Comparison of ENCODE assay signal across 8 mouse cellular contexts in the genomic region with DNA sequence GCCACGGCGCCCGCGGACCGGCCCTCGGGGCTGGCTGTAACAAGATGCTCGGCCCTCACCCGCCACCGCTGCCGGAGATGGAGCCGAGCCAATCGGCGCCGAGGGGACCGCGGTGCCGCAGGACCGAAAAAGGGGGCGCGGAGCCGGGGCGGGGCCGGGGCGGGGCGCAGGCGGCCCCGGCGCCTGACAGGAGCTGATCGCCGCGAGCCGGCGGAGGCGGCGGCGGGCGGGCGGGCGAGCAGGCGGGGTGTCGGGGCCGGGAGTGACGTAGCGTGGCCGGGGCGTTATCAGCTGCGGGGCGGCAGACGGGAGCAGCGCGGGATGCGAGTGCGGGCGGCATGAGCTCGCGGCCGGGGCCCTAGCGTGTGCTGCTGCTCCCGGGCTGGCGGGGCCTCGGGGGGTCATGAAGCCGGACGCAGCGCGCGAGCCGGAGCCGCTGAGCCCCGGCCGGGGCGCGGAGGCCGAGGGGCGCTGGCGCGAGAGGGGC. TPM values are rescaled to one million over a fixed set of nuclear protein-coding genes. Genes with fewer than 3 reads are reported as not detected.
DNase-seq lines count a peak whose midpoint lies in the region; ATAC-seq lines count a peak whose summit lies in the region.

A gene (plus strand): TSS at position 304 of the 487 bp plus-strand sequence.

- H3K9me3 ChIP-seq in limb, embryonic 13.5 days = no peaks in the 10 kb centered on the region
- no peaks in the 10 kb centered on the region for H3K9me3 ChIP-seq in midbrain, embryonic 14.5 days (ENCODE audit: control insufficient read depth, low read length)
- H3K9me3 ChIP-seq in stomach, embryonic 15.5 days = no peaks in the 10 kb centered on the region

- H3K36me3 ChIP-seq in limb, embryonic 13.5 days = peaks cover 17% of the 10 kb centered on the region
- peaks cover 17% of the 10 kb centered on the region for H3K36me3 ChIP-seq in midbrain, embryonic 14.5 days (ENCODE audit: control insufficient read depth, insufficient read depth, low read length)
- no peaks in the 10 kb centered on the region for H3K36me3 ChIP-seq in stomach, embryonic 15.5 days

- H3K4me2 ChIP-seq in limb, embryonic 13.5 days (replicated peaks) = peak within 1 kb of the TSS; percentile 75
- peak within 1 kb of the TSS; percentile 69 for H3K4me2 ChIP-seq in midbrain, embryonic 14.5 days (ENCODE audit: low read length)
- peak within 1 kb of the TSS; percentile 93 for H3K4me2 ChIP-seq in stomach, embryonic 15.5 days

- peak; percentile 46 for DNase-seq in CD4-positive, CD25-positive, alpha-beta regulatory T cell, adult 2 months (ENCODE audit: low read depth, low spot score)
- DNase-seq in embryo, embryonic 11.5 days (ENCODE audit: low read depth, low spot score) = peak; percentile 71
- DNase-seq in heart, adult 11 months = peak; percentile 99
- peak; percentile 27 for DNase-seq in kidney, adult 11 months
- DNase-seq in midbrain, embryonic 14.5 days = peak; percentile 87

- peak within 1 kb of the TSS; percentile 88 for H3K4me3 ChIP-seq in limb, embryonic 13.5 days
- peak within 1 kb of the TSS; percentile 85 for H3K4me3 ChIP-seq in midbrain, embryonic 14.5 days (replicated peaks; ENCODE audit: low read depth, low read length)
- peak within 1 kb of the TSS; percentile 74 for H3K4me3 ChIP-seq in stomach, embryonic 15.5 days (replicated peaks)

- peaks cover 10% of the 10 kb centered on the region; the same call in 1 of the 2 replicates for H3K27me3 ChIP-seq in limb, embryonic 13.5 days
- H3K27me3 ChIP-seq in midbrain, embryonic 14.5 days (ENCODE audit: control insufficient read depth, insufficient read depth, low read length) = no peaks in the 10 kb centered on the region
- no peaks in the 10 kb centered on the region for H3K27me3 ChIP-seq in stomach, embryonic 15.5 days (replicated peaks)

- peak within 1 kb of the TSS; percentile 96 for H3K9ac ChIP-seq in limb, embryonic 13.5 days
- peak within 1 kb of the TSS; percentile 94 for H3K9ac ChIP-seq in midbrain, embryonic 14.5 days (replicated peaks; ENCODE audit: low read length)
- peak within 1 kb of the TSS; percentile 68 for H3K9ac ChIP-seq in stomach, embryonic 15.5 days

- no peak for ATAC-seq in CD4-positive, CD25-positive, alpha-beta regulatory T cell, adult 4 months
- peak; percentile 82 for ATAC-seq in limb, embryonic 13.5 days (ENCODE audit: low FRiP score, low read depth)
- peak; percentile 91 for ATAC-seq in midbrain, embryonic 14.5 days (ENCODE audit: low FRiP score, low TSS enrichment)
- ATAC-seq in stomach, embryonic 15.5 days (ENCODE audit: insufficient read depth, low FRiP score, low read depth) = peak; percentile 86

- H3K27ac ChIP-seq in limb, embryonic 13.5 days = peak within 1 kb of the TSS; percentile 95
- peak within 1 kb of the TSS; percentile 91 for H3K27ac ChIP-seq in midbrain, embryonic 14.5 days (replicated peaks; ENCODE audit: low read depth, low read length)
- peak within 1 kb of the TSS; percentile 91 for H3K27ac ChIP-seq in stomach, embryonic 15.5 days

- peaks cover 32% of the 10 kb centered on the region for H3K4me1 ChIP-seq in limb, embryonic 13.5 days
- H3K4me1 ChIP-seq in midbrain, embryonic 14.5 days (ENCODE audit: control insufficient read depth, insufficient read depth, low read length) = 0 out of 2 replicates have a peak, but pooled peaks cover 8% of the 10 kb centered on the region
- H3K4me1 ChIP-seq in stomach, embryonic 15.5 days = peaks cover 2% of the 10 kb centered on the region; the same call in 1 of the 2 replicates

- 0% methylated on average over 62 of the region's 76 CpGs for WGBS in limb, embryonic 13.5 days
- WGBS in midbrain, embryonic 14.5 days = under 1% methylated on average over 72 of the region's 76 CpGs
- under 1% methylated on average over 64 of the region's 76 CpGs for WGBS in stomach, embryonic 15.5 days

RNA-seq across cellular contexts. Expression of the gene that starts here (rescaled TPM):
- polyA plus RNA-seq in CD4-positive, CD25-positive, alpha-beta regulatory T cell, adult 4 months (2017; shearing (Covaris generic)) = not detected
- 21.2 and 21.3 TPM in 2 replicates for polyA plus RNA-seq in limb, embryonic 13.5 days (2015; fragmentation: Nextera tagmentation; extraction: Ambion mirVana)
- 34.6 and 35.8 TPM in 2 replicates for polyA plus RNA-seq in midbrain, embryonic 14.5 days (2014; fragmentation: Nextera tagmentation; extraction: Ambion mirVana)
- polyA plus RNA-seq in stomach, embryonic 15.5 days (2015; fragmentation: Nextera tagmentation; extraction: Ambion mirVana) = 17.1 and 21.4 TPM in 2 replicates

Comparison
In these comparisons a context has a peak if more than half of its experiments do, and no peak if none do; other contexts are left out.
1. RNA of the gene that starts here (polyA plus RNA-seq): 34.6 to 35.8 TPM in midbrain, embryonic 14.5 days, 21.2 to 21.3 TPM in limb, embryonic 13.5 days and 17.1 to 21.4 TPM in stomach, embryonic 15.5 days; not detected in CD4-positive, CD25-positive, alpha-beta regulatory T cell, adult 4 months; every median in the first group is over 10 times any median in the second.
2. DNase-seq: peak in every context shown above with its lines; median percentile 99 in heart, adult 11 months; 87 in midbrain, embryonic 14.5 days; 71 in embryo, embryonic 11.5 days; 46 in CD4-positive, CD25-positive, alpha-beta regulatory T cell, adult 2 months; 27 in kidney, adult 11 months.
3. Peak in every context shown above with its lines, with median percentiles within 50 percentile points of each other: H3K27ac ChIP-seq, H3K4me2 ChIP-seq, H3K4me3 ChIP-seq and H3K9ac ChIP-seq.